Mouse (Mus musculus) thymus, adult 2 months (tissue): ENCODE data around the gene Trarg1.

ENCODE experiments used
- CTCF ChIP-seq: fragments of 200-500 bp; IDR thresholded peaks from 2 replicates; pipeline ENCODE4 v1.5.1; 2012; ENCODE audit warnings: mild to moderate bottlenecking, control low read depth, low read length, moderate library complexity, borderline replicate concordance; ENCODE audit not compliant: control insufficient read depth, poor library complexity, insufficient read depth; ENCODE audit errors: extremely low read depth
- POLR2A ChIP-seq: fragments of 200-500 bp; IDR thresholded peaks from 2 replicates; pipeline ENCODE4 v1.6.1; 2012; ENCODE audit warnings: mild to moderate bottlenecking, low read length, control low read depth, moderate library complexity; ENCODE audit not compliant: control insufficient read depth, poor library complexity, insufficient read depth; ENCODE audit errors: extremely low read depth

GRCm38 (mm10) chr11:76734560-76734959 lies 55.0 kb downstream of the Trarg1 start:
- TF ChIP-seq POLR2A (no peak), CTCF (no peak)
